Mouse (Mus musculus): ENCODE measurements around the gene Enoph1. TPM values are rescaled to one million over a fixed set of nuclear protein-coding genes. Genes with fewer than 3 reads are reported as not detected.

Gene Enoph1
- polyA plus RNA-seq, 1 experiment from 2014 or later, result 52.6 TPM

Other genes with a start within 250 kb of the Enoph1 start
- gene Vamp9, start 133.7 kb upstream of the Enoph1 start, polyA plus RNA-seq (2014; fragmentation: Nextera tagmentation; extraction: Ambion mirVana), result not detected in 2 replicates
- 150 and 152 TPM in 2 replicates for gene Hnrnpd, start 61.0 kb upstream of the Enoph1 start, polyA plus RNA-seq (2014; fragmentation: Nextera tagmentation; extraction: Ambion mirVana)
- 1.3 and 1.9 TPM in 2 replicates for gene 4930524J08Rik, start 60.9 kb upstream of the Enoph1 start, polyA plus RNA-seq (2014; fragmentation: Nextera tagmentation; extraction: Ambion mirVana)
- gene Hnrnpdl, start 321 bp upstream of the Enoph1 start, polyA plus RNA-seq (2014; fragmentation: Nextera tagmentation; extraction: Ambion mirVana), result 143 and 157 TPM in 2 replicates
- 1.2 and 2.3 TPM in 2 replicates for gene Tmem150c, start 119.8 kb downstream of the Enoph1 start, polyA plus RNA-seq (2014; fragmentation: Nextera tagmentation; extraction: Ambion mirVana)

Data from liver, embryonic 11.5 days (tissue).